Mouse (Mus musculus) limb, embryonic 15.5 days (tissue): Measurements from ENCODE around the gene Tmem231. TPM values are rescaled to one million over a fixed set of nuclear protein-coding genes. Genes with fewer than 3 reads are reported as not detected.

Experiments
- ATAC-seq: fragments of 200-750 bp; cut with Nextera tagmentation; 2 replicates; pipeline ENCODE4 v1.8.0; 2017; ENCODE audit warnings: low read depth, moderate TSS enrichment; ENCODE audit not compliant: insufficient number of reproducible peaks, low FRiP score, low TSS enrichment
- H3K27ac ChIP-seq: fragments of 300-500 bp; sonication (generic); 2 replicates; pipeline ENCODE4 v1.5.1; 2015; ENCODE audit warnings: moderate library complexity, mild to moderate bottlenecking, inconsistent platforms
- H3K27me3 ChIP-seq: fragments of 300-500 bp; sonication (generic); 2 replicates; pipeline ENCODE4 v1.6.1; 2015; ENCODE audit warnings: inconsistent platforms
- H3K36me3 ChIP-seq: fragments of 300-500 bp; sonication (generic); 2 replicates; pipeline ENCODE4 v1.6.1; 2015; ENCODE audit warnings: inconsistent platforms
- H3K4me1 ChIP-seq: fragments of 300-500 bp; sonication (generic); 2 replicates; pipeline ENCODE4 v1.6.1; 2015; ENCODE audit warnings: inconsistent platforms
- H3K4me2 ChIP-seq: fragments of 300-500 bp; sonication (generic); 2 replicates; pipeline ENCODE4 v1.6.1; 2015; ENCODE audit warnings: mild to moderate bottlenecking, inconsistent platforms
- H3K4me3 ChIP-seq: fragments of 300-500 bp; sonication (generic); 2 replicates; pipeline ENCODE4 v1.5.1; 2015; ENCODE audit warnings: mild to moderate bottlenecking, inconsistent platforms
- H3K9ac ChIP-seq: fragments of 300-500 bp; sonication (generic); 2 replicates; pipeline ENCODE4 v1.6.1; 2015; ENCODE audit warnings: inconsistent platforms
- H3K9me3 ChIP-seq: fragments of 300-500 bp; sonication (generic); 2 replicates; pipeline ENCODE4 v1.6.1; 2016; ENCODE audit warnings: inconsistent platforms
- WGBS: fragments of 180-500 bp; shearing (Covaris S2); methylation state at CpG from one replicate; pipeline ENCODE4 v1.1.7; 2015; 5-methylcytosine and 5-hydroxymethylcytosine counted together
- polyA plus RNA-seq: library from polyadenylated mRNA; unstranded; fragments of >200 nt; fragmentation: Nextera tagmentation; extraction: Ambion mirVana; gene quantifications from 2 replicates; pipeline ENCODE4 v1.2.1, GENCODE M21; 2015

Gene Tmem231
- polyA plus RNA-seq, 1 experiment from 2014 or later, result 16.3 TPM

- no peak overlapping the region for H3K27ac ChIP-seq
- H3K9me3 ChIP-seq, result no peaks in the 10 kb centered on the region
- no peak for ATAC-seq
- WGBS, result 19% methylated on average over 8 of the region's 8 CpGs
- H3K9ac ChIP-seq, result no peak overlapping the region
- peaks cover 18% of the 10 kb centered on the region for H3K4me1 ChIP-seq
- H3K4me2 ChIP-seq, result no peak overlapping the region
- no peaks in the 10 kb centered on the region for H3K36me3 ChIP-seq
- no peak overlapping the region for H3K4me3 ChIP-seq
- peaks cover 33% of the 10 kb centered on the region for H3K27me3 ChIP-seq
Observed at GRCm38 (mm10) chr8:111891983-111892382, 41.7 kb downstream of the Tmem231 start.

GRCm38 (mm10) chr8:111890911-111891303 lies 42.8 kb downstream of the Tmem231 start:
- no peak for ATAC-seq
- Histone ChIP-seq H3K9me3 (no peaks in the 10 kb centered on the region), H3K4me2 (no peak overlapping the region), H3K36me3 (no peaks in the 10 kb centered on the region), H3K27me3 (peaks cover 33% of the 10 kb centered on the region), H3K27ac (no peak overlapping the region), H3K9ac (no peak overlapping the region), H3K4me3 (no peak overlapping the region), H3K4me1 (peaks cover 18% of the 10 kb centered on the region)
- WGBS, result 55% methylated on average over 6 of the region's 6 CpGs

GRCm38 (mm10) chr8:111889931-111890910 lies 43.5 kb downstream of the Tmem231 start:
- Histone ChIP-seq H3K36me3 (no peaks in the 10 kb centered on the region), H3K27me3 (peaks cover 33% of the 10 kb centered on the region), H3K27ac (no peak overlapping the region), H3K4me1 (peaks cover 18% of the 10 kb centered on the region), H3K4me3 (peak overlapping the region; percentile 22), H3K9ac (no peak overlapping the region), H3K9me3 (no peaks in the 10 kb centered on the region), H3K4me2 (peak overlapping the region; percentile 41)
- ATAC-seq, result 0 out of 2 replicates have a peak, but pooled peaks have one; percentile 52
- WGBS, result 16% methylated on average over 86 of the region's 86 CpGs

- Histone ChIP-seq H3K9ac (no peak overlapping the region), H3K27me3 (peaks cover 33% of the 10 kb centered on the region), H3K27ac (no peak overlapping the region), H3K4me2 (no peak overlapping the region), H3K4me3 (no peak overlapping the region), H3K36me3 (no peaks in the 10 kb centered on the region), H3K4me1 (peaks cover 18% of the 10 kb centered on the region), H3K9me3 (no peaks in the 10 kb centered on the region)
- 27% methylated on average over 7 of the region's 7 CpGs for WGBS
- ATAC-seq, result no peak
Observed at GRCm38 (mm10) chr8:111888091-111888650, 45.5 kb downstream of the Tmem231 start.

GRCm38 (mm10) chr8:111887479-111887878 lies 46.2 kb downstream of the Tmem231 start:
- Histone ChIP-seq H3K4me2 (no peak overlapping the region), H3K27ac (no peak overlapping the region), H3K4me1 (peaks cover 18% of the 10 kb centered on the region), H3K9ac (no peak overlapping the region), H3K36me3 (no peaks in the 10 kb centered on the region), H3K9me3 (no peaks in the 10 kb centered on the region), H3K27me3 (peaks cover 33% of the 10 kb centered on the region), H3K4me3 (no peak overlapping the region)
- no peak for ATAC-seq
- WGBS, result 69% methylated on average over 1 of the region's 1 CpGs

GRCm38 (mm10) chr8:111883615-111884014 lies 50.1 kb downstream of the Tmem231 start:
- no peaks in the 10 kb centered on the region for H3K36me3 ChIP-seq
- H3K27me3 ChIP-seq, result no peaks in the 10 kb centered on the region
- no peaks in the 10 kb centered on the region for H3K9me3 ChIP-seq
- no peak overlapping the region for H3K9ac ChIP-seq
- H3K4me2 ChIP-seq, result no peak overlapping the region
- no peak for ATAC-seq
- H3K4me1 ChIP-seq, result peaks cover 6% of the 10 kb centered on the region; the same call in 1 of the 2 replicates
- H3K4me3 ChIP-seq, result no peak overlapping the region
- no peak overlapping the region for H3K27ac ChIP-seq
- WGBS, result 83% methylated on average over 4 of the region's 4 CpGs

- no peak for ATAC-seq
- H3K4me2 ChIP-seq, result no peak overlapping the region
- H3K9me3 ChIP-seq, result no peaks in the 10 kb centered on the region
- H3K4me3 ChIP-seq, result no peak overlapping the region
- WGBS, result 0% methylated on average over 2 of the region's 2 CpGs
- no peak overlapping the region for H3K9ac ChIP-seq
- H3K36me3 ChIP-seq, result no peaks in the 10 kb centered on the region
- H3K27me3 ChIP-seq, result no peaks in the 10 kb centered on the region
- H3K27ac ChIP-seq, result no peak overlapping the region
- no peaks in the 10 kb centered on the region; the same call in 1 of the 2 replicates for H3K4me1 ChIP-seq
Observed at GRCm38 (mm10) chr8:111881591-111881990, 52.1 kb downstream of the Tmem231 start.

GRCm38 (mm10) chr8:111877711-111878110 lies 56.0 kb downstream of the Tmem231 start:
- Histone ChIP-seq H3K27ac (no peak overlapping the region), H3K4me2 (no peak overlapping the region), H3K27me3 (no peaks in the 10 kb centered on the region), H3K36me3 (peaks cover 3% of the 10 kb centered on the region; the same call in 1 of the 2 replicates), H3K9ac (no peak overlapping the region), H3K9me3 (no peaks in the 10 kb centered on the region), H3K4me1 (peaks cover 2% of the 10 kb centered on the region; the same call in 1 of the 2 replicates), H3K4me3 (no peak overlapping the region)
- no peak for ATAC-seq
- WGBS, result 63% methylated on average over 9 of the region's 9 CpGs

- Histone ChIP-seq H3K9ac (peak within 1 kb of the TSS; percentile 51), H3K4me3 (peak within 1 kb of the TSS; percentile 94), H3K27ac (peak within 1 kb of the TSS; percentile 92), H3K36me3 (peaks cover 4% of the 10 kb centered on the region; the same call in 1 of the 2 replicates), H3K9me3 (no peaks in the 10 kb centered on the region), H3K27me3 (no peaks in the 10 kb centered on the region), H3K4me2 (peak within 1 kb of the TSS; percentile 48), H3K4me1 (peaks cover 2% of the 10 kb centered on the region; the same call in 1 of the 2 replicates)
- WGBS, result under 1% methylated on average over 53 of the region's 53 CpGs
- peak; percentile 98 for ATAC-seq
Observed at GRCm38 (mm10) chr8:111876355-111876948, 57.2 kb downstream of the Tmem231 start, which contains the start of gene Tmem170. Gene Tmem170 (minus strand): TSS chr8:111876750.

- H3K27ac ChIP-seq, result peak overlapping the region; percentile 92
- no peaks in the 10 kb centered on the region for H3K9me3 ChIP-seq
- peaks cover 2% of the 10 kb centered on the region; the same call in 1 of the 2 replicates for H3K4me1 ChIP-seq
- H3K4me3 ChIP-seq, result peak overlapping the region; percentile 94
- peak overlapping the region; percentile 48 for H3K4me2 ChIP-seq
- H3K36me3 ChIP-seq, result peaks cover 4% of the 10 kb centered on the region; the same call in 1 of the 2 replicates
- no peaks in the 10 kb centered on the region for H3K27me3 ChIP-seq
- ATAC-seq, result no peak
- peak overlapping the region; percentile 51 for H3K9ac ChIP-seq
- WGBS, result 11% methylated on average over 9 of the region's 9 CpGs
Observed at GRCm38 (mm10) chr8:111875758-111876157, 57.9 kb downstream of the Tmem231 start.

GRCm38 (mm10) chr8:111871278-111871677 lies 62.4 kb downstream of the Tmem231 start:
- Histone ChIP-seq H3K36me3 (peaks cover 13% of the 10 kb centered on the region; the same call in 1 of the 2 replicates), H3K4me2 (no peak overlapping the region), H3K4me1 (peaks cover 2% of the 10 kb centered on the region; the same call in 1 of the 2 replicates), H3K27me3 (no peaks in the 10 kb centered on the region), H3K27ac (no peak overlapping the region), H3K9ac (no peak overlapping the region), H3K4me3 (no peak overlapping the region), H3K9me3 (no peaks in the 10 kb centered on the region)
- WGBS, result 90% methylated on average over 3 of the region's 3 CpGs
- no peak for ATAC-seq
